Mouse (Mus musculus) limb, embryonic 11.5 days (tissue): ENCODE measurements at regions not wholly inside any gene's neighbourhood (a gene's known extent, or its start where the extent isn't known, plus 50 kb on each side); places are given as distances from the start of the nearest gene placed in this dataset.

Source experiments
- ATAC-seq: fragments of 200-750 bp; cut with Nextera tagmentation; 2 replicates; pipeline ENCODE4 v1.8.0; 2017; ENCODE audit warnings: low read depth; ENCODE audit not compliant: insufficient number of reproducible peaks, low FRiP score, low TSS enrichment
- DNase-seq: peaks from one replicate; pipeline ENCODE4 v3.0.0-alpha.2; 2015; ENCODE audit warnings: low spot score
- H3K27ac ChIP-seq: fragments of 300-500 bp; sonication (generic); replicated peaks from 2 replicates; pipeline ENCODE4 v1.5.1; 2014; ENCODE audit warnings: low read depth, mild to moderate bottlenecking, low read length
- H3K27me3 ChIP-seq: fragments of 300-500 bp; sonication (generic); 2 replicates; pipeline ENCODE4 v1.6.1; 2014; ENCODE audit warnings: mild to moderate bottlenecking, low read length, mixed read lengths; ENCODE audit not compliant: control insufficient read depth, insufficient read depth
- H3K36me3 ChIP-seq: fragments of 300-500 bp; sonication (generic); 2 replicates; pipeline ENCODE4 v1.6.1; 2014; ENCODE audit warnings: mild to moderate bottlenecking, low read length, moderate library complexity, mixed read lengths; ENCODE audit not compliant: control insufficient read depth, insufficient read depth
- H3K4me1 ChIP-seq: fragments of 300-500 bp; sonication (generic); 2 replicates; pipeline ENCODE4 v1.6.1; 2014; ENCODE audit warnings: low read length, mixed read lengths; ENCODE audit not compliant: control insufficient read depth, insufficient read depth
- H3K4me2 ChIP-seq: fragments of 300-500 bp; sonication (generic); 2 replicates; pipeline ENCODE4 v1.6.1; 2014; ENCODE audit warnings: low read depth, mild to moderate bottlenecking, moderate library complexity; ENCODE audit not compliant: severe bottlenecking
- H3K4me3 ChIP-seq: fragments of 300-500 bp; sonication (generic); 2 replicates; pipeline ENCODE4 v1.5.1; 2014; ENCODE audit warnings: low read depth, low read length
- H3K9ac ChIP-seq: fragments of 300-500 bp; sonication (generic); 2 replicates; pipeline ENCODE4 v1.6.1; 2014; ENCODE audit warnings: mild to moderate bottlenecking, low read length
- H3K9me3 ChIP-seq: fragments of 300-500 bp; sonication (generic); 2 replicates; pipeline ENCODE4 v1.6.1; 2016; ENCODE audit warnings: low read length; ENCODE audit not compliant: control insufficient read depth
- WGBS: fragments of 180-500 bp; shearing (Covaris S2); extraction: QIAGEN DNeasy Blood & Tissue Kit; methylation state at CpG from one replicate; pipeline ENCODE4 v1.1.7; 2014; 5-methylcytosine and 5-hydroxymethylcytosine counted together

GRCm38 (mm10) chr19:15583782-15584693 is 363.1 kb downstream of the Psat1 start:
- ATAC-seq: no peak
- 87% methylated on average over 15 of the region's 15 CpGs for whole genome bisulfite sequencing

GRCm38 (mm10) chr19:15583106-15583781 is 363.9 kb downstream of the Psat1 start:
- no peak overlapping the region for H3K4me3 ChIP-seq
- no peak for DNase-seq
- no peaks in the 10 kb centered on the region for H3K36me3 ChIP-seq
- no peaks in the 10 kb centered on the region for H3K27me3 ChIP-seq
- no peak for ATAC-seq
- no peak overlapping the region for H3K27ac ChIP-seq
- H3K4me1 ChIP-seq: no peaks in the 10 kb centered on the region
- WGBS: 83% methylated on average over 8 of the region's 8 CpGs
- no peak overlapping the region for H3K4me2 ChIP-seq
- 0 out of 2 replicates have a peak, but pooled peaks cover 2% of the 10 kb centered on the region for H3K9me3 ChIP-seq
- H3K9ac ChIP-seq: no peak overlapping the region

More at GRCm38 (mm10) chr19:15583782-15584693, 363.1 kb downstream of the Psat1 start:
- H3K9ac ChIP-seq: no peak overlapping the region
- no peak for DNase-seq
- H3K9me3 ChIP-seq: 0 out of 2 replicates have a peak, but pooled peaks cover 2% of the 10 kb centered on the region
- H3K4me2 ChIP-seq: no peak overlapping the region
- no peaks in the 10 kb centered on the region for H3K4me1 ChIP-seq
- no peak overlapping the region for H3K4me3 ChIP-seq
- no peaks in the 10 kb centered on the region for H3K36me3 ChIP-seq
- H3K27me3 ChIP-seq: no peaks in the 10 kb centered on the region
- no peak overlapping the region for H3K27ac ChIP-seq

GRCm38 (mm10) chr19:15571204-15571603 is 375.9 kb downstream of the Psat1 start:
- ATAC-seq: no peak
- no peak for DNase-seq
- Histone ChIP-seq H3K9ac (no peak overlapping the region), H3K4me3 (no peak overlapping the region), H3K27ac (no peak overlapping the region), H3K4me1 (no peaks in the 10 kb centered on the region), H3K4me2 (no peak overlapping the region), H3K27me3 (no peaks in the 10 kb centered on the region), H3K9me3 (no peaks in the 10 kb centered on the region), H3K36me3 (no peaks in the 10 kb centered on the region)
- 86% methylated on average over 9 of the region's 9 CpGs for WGBS

DNA sequence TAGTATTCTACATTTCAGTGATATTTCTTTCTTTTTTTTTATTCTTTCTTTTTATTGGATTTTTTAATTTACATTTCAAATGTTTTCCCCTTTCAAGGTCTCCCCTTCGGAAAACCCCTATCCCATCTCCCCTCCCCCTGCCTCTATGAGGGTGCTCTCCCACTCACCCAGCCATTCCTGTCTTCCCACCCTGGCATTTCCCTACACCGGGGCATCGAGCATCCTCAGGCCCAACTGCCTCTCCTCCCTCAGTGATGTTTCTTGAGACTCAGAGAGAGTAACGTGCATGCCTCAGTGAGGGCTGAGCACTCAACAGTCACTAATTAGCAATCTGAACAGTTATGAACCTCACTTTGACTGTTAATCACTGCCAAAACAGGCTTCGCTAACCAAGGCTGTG is 385.6 kb downstream of the Psat1 start:
- DNase-seq (no peak), ATAC-seq (no peak)
- H3K9ac ChIP-seq: no peak overlapping the region

GRCm38 (mm10) chr19:15553953-15554352 is 393.2 kb downstream of the Psat1 start:
- DNase-seq (peak; percentile 22), ATAC-seq (no peak)
- Histone ChIP-seq H3K36me3 (no peaks in the 10 kb centered on the region), H3K9me3 (no peaks in the 10 kb centered on the region), H3K4me2 (no peak overlapping the region), H3K27me3 (no peaks in the 10 kb centered on the region), H3K9ac (no peak overlapping the region), H3K4me3 (no peak overlapping the region), H3K27ac (no peak overlapping the region), H3K4me1 (no peaks in the 10 kb centered on the region)
- WGBS: 40% methylated on average over 8 of the region's 8 CpGs

More for the DNA sequence above, 385.6 kb downstream of the Psat1 start:
- Histone ChIP-seq H3K4me1 (no peaks in the 10 kb centered on the region), H3K27me3 (no peaks in the 10 kb centered on the region), H3K36me3 (no peaks in the 10 kb centered on the region), H3K4me2 (no peak overlapping the region), H3K4me3 (no peak overlapping the region), H3K9me3 (no peaks in the 10 kb centered on the region), H3K27ac (no peak overlapping the region)
- WGBS: 87% methylated on average over 5 of the region's 5 CpGs

DNA sequence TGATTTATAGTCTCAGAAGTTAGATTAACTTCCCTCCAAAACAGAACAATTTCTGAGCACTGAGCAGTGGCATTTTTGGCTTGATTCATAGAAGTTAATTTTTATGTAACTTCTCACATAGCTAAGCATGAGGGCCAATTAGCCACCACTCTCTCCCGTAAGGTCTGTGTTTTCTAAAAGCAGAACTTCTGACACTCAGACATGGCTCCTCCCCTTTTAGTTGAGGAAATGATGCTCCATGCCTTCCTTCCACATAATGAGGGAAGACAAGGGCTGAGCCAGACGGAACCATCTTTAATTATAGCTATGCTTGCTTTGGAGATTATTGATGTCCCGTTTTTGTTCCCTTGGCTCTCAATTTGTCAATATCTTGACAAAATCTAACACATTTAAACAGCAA is 429.3 kb downstream of the Psat1 start:
- H3K4me1 ChIP-seq: no peaks in the 10 kb centered on the region
- H3K4me3 ChIP-seq: no peak overlapping the region
- DNase-seq (no peak), ATAC-seq (no peak)
- H3K9ac ChIP-seq: no peak overlapping the region
- H3K36me3 ChIP-seq: no peaks in the 10 kb centered on the region
- H3K4me2 ChIP-seq: no peak overlapping the region
- H3K27ac ChIP-seq: no peak overlapping the region
- H3K27me3 ChIP-seq: no peaks in the 10 kb centered on the region
- no peaks in the 10 kb centered on the region for H3K9me3 ChIP-seq
- 77% methylated on average over 3 of the region's 3 CpGs for WGBS

GRCm38 (mm10) chr19:15516566-15517305 is 430.4 kb downstream of the Psat1 start:
- ATAC-seq: no peak
- no peaks in the 10 kb centered on the region for H3K4me1 ChIP-seq
- no peak overlapping the region for H3K4me3 ChIP-seq
- H3K27me3 ChIP-seq: 0 out of 2 replicates have a peak, but pooled peaks cover 2% of the 10 kb centered on the region
- H3K4me2 ChIP-seq: no peak overlapping the region
- H3K27ac ChIP-seq: no peak overlapping the region
- no peak for DNase-seq
- no peak overlapping the region for H3K9ac ChIP-seq
- H3K9me3 ChIP-seq: no peaks in the 10 kb centered on the region
- H3K36me3 ChIP-seq: no peaks in the 10 kb centered on the region
- WGBS: 40% methylated on average over 17 of the region's 17 CpGs

- no peaks in the 10 kb centered on the region for H3K36me3 ChIP-seq
- no peak overlapping the region for H3K9ac ChIP-seq
- DNase-seq: no peak
- no peaks in the 10 kb centered on the region for H3K9me3 ChIP-seq
- no peak overlapping the region for H3K27ac ChIP-seq
- no peak for ATAC-seq
- H3K4me1 ChIP-seq: no peaks in the 10 kb centered on the region
- no peak overlapping the region for H3K4me2 ChIP-seq
- H3K27me3 ChIP-seq: 0 out of 2 replicates have a peak, but pooled peaks cover 2% of the 10 kb centered on the region
- no peak overlapping the region for H3K4me3 ChIP-seq
- WGBS: 85% methylated on average over 4 of the region's 4 CpGs
Measured at GRCm38 (mm10) chr19:15513197-15513596, 433.9 kb downstream of the Psat1 start.
